Mouse (Mus musculus) ES-Bruce4 (cell line): ENCODE results near the gene Cenpx.

Experiments
- CTCF ChIP-seq: IDR thresholded peaks from one replicate; pipeline ENCODE4 v1.8.1; 2011; ENCODE audit warnings: low read depth, low read length
- EP300 ChIP-seq: IDR thresholded peaks from 2 replicates; pipeline ENCODE4 v1.6.1; 2011; ENCODE audit warnings: low read depth, low read length; ENCODE audit not compliant: insufficient read depth
- POLR2A ChIP-seq: IDR thresholded peaks from one replicate; pipeline ENCODE4 v1.8.1; 2011; ENCODE audit warnings: low read length; ENCODE audit not compliant: insufficient read depth

DNA sequence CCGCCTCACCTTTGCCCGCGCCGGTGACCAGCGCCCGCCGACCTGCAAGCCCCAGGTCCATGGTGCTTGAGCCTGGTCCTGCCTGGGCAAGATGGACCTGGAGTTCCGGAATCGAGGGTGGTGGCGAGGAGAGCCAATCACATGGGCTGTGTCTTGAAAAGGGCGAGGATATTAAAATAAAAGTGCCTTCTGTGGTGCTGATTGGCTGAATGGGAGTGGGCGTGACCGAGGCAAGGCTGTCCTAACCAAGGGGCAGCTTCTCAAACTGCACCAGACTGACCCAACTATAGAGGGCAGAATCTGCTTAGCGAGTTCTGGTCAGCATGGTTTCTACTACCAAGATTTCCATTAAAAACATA, 13.6 kb upstream of the Cenpx start, which contains the start of gene Dcxr:
- TF ChIP-seq POLR2A (no peak), EP300 (no peak), CTCF (peak; percentile 37)
